Mouse (Mus musculus): ENCODE measurements around the gene Btn2a2. TPM values are rescaled to one million over a fixed set of nuclear protein-coding genes. Genes with fewer than 3 reads are reported as not detected.

The Btn2a2 gene
- polyA plus RNA-seq, 1 experiment from 2014 or later: 0.87 TPM

- no peak overlapping the region for H3K27ac ChIP-seq (ENCODE audit: low read depth, low read length)
- peaks cover 4% of the 10 kb centered on the region; the same call in 1 of the 2 replicates for H3K4me1 ChIP-seq (ENCODE audit: control insufficient read depth, insufficient read depth, low read length)
- H3K4me2 ChIP-seq (replicated peaks; ENCODE audit: low read depth, low read length): no peak overlapping the region
- no peak overlapping the region for H3K4me3 ChIP-seq (ENCODE audit: low read length)
- H3K9me3 ChIP-seq (ENCODE audit: control insufficient read depth, low read length): no peaks in the 10 kb centered on the region
- no peak for ATAC-seq (ENCODE audit: low FRiP score, low TSS enrichment)
- 57% methylated on average over 5 of the region's 5 CpGs for WGBS
- no peaks in the 10 kb centered on the region for H3K27me3 ChIP-seq (ENCODE audit: control insufficient read depth, insufficient read depth, low read length)
- no peaks in the 10 kb centered on the region for H3K36me3 ChIP-seq (ENCODE audit: control insufficient read depth, insufficient read depth, low read length)
- H3K9ac ChIP-seq (ENCODE audit: low read depth, low read length): no peak overlapping the region
These were observed 35.3 kb upstream of the Btn2a2 start for GRCm38 (mm10) chr13:23523976-23524375.

GRCm38 (mm10) chr13:23521703-23522102, 33.0 kb upstream of the Btn2a2 start:
- WGBS: under 1% methylated on average over 14 of the region's 14 CpGs

DNA sequence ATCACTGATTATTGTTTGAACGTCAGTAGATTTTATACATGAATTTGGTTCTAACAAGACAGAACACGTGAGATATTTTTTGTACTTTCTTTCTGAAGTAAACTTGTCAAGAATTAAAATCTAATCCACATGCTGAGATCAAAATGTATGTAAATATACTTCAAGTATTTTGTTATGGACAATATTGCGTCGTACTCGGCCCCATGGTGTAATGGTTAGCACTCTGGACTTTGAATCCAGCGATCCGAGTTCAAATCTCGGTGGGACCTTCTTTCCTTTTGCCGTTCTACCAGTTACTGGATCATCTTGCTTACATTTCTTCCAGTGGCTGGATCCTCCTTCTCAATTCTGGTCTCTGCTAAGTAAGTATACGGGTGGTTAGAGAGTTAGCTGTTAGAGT, 30.8 kb upstream of the Btn2a2 start:
- Histone ChIP-seq H3K4me3 (ENCODE audit: low read length) (peak overlapping the region; percentile 57), H3K9ac (ENCODE audit: low read depth, low read length) (peak overlapping the region; percentile 45; the same call in 1 of the 2 replicates), H3K4me2 (replicated peaks; ENCODE audit: low read depth, low read length) (peak overlapping the region; percentile 90), H3K36me3 (ENCODE audit: control insufficient read depth, insufficient read depth, low read length) (no peaks in the 10 kb centered on the region), H3K9me3 (ENCODE audit: control insufficient read depth, low read length) (no peaks in the 10 kb centered on the region), H3K27me3 (ENCODE audit: control insufficient read depth, insufficient read depth, low read length) (no peaks in the 10 kb centered on the region), H3K4me1 (ENCODE audit: control insufficient read depth, insufficient read depth, low read length) (peaks cover 3% of the 10 kb centered on the region; the same call in 1 of the 2 replicates), H3K27ac (ENCODE audit: low read depth, low read length) (peak overlapping the region; percentile 65; the same call in 1 of the 2 replicates)
- peak; percentile 30; the same call in 1 of the 2 replicates for ATAC-seq (ENCODE audit: low FRiP score, low TSS enrichment)
- WGBS: 0% methylated on average over 10 of the region's 10 CpGs

More at GRCm38 (mm10) chr13:23521703-23522102, 33.0 kb upstream of the Btn2a2 start:
- no peak overlapping the region for H3K27ac ChIP-seq (ENCODE audit: low read depth, low read length)
- 0 out of 2 replicates have a peak, but pooled peaks have one; percentile 29 for ATAC-seq (ENCODE audit: low FRiP score, low TSS enrichment)
- H3K27me3 ChIP-seq (ENCODE audit: control insufficient read depth, insufficient read depth, low read length): no peaks in the 10 kb centered on the region
- no peaks in the 10 kb centered on the region for H3K36me3 ChIP-seq (ENCODE audit: control insufficient read depth, insufficient read depth, low read length)
- no peak overlapping the region for H3K9ac ChIP-seq (ENCODE audit: low read depth, low read length)
- H3K4me1 ChIP-seq (ENCODE audit: control insufficient read depth, insufficient read depth, low read length): no peaks in the 10 kb centered on the region
- H3K4me3 ChIP-seq (ENCODE audit: low read length): peak overlapping the region; percentile 7; the same call in 1 of the 2 replicates
- H3K9me3 ChIP-seq (ENCODE audit: control insufficient read depth, low read length): no peaks in the 10 kb centered on the region
- H3K4me2 ChIP-seq (replicated peaks; ENCODE audit: low read depth, low read length): peak overlapping the region; percentile 31; the same call in 1 of the 2 replicates

GRCm38 (mm10) chr13:23518885-23519284, 30.2 kb upstream of the Btn2a2 start:
- peak overlapping the region; percentile 57 for H3K4me3 ChIP-seq (ENCODE audit: low read length)
- peak overlapping the region; percentile 90 for H3K4me2 ChIP-seq (replicated peaks; ENCODE audit: low read depth, low read length)
- H3K4me1 ChIP-seq (ENCODE audit: control insufficient read depth, insufficient read depth, low read length): peaks cover 3% of the 10 kb centered on the region; the same call in 1 of the 2 replicates
- peak; percentile 45; the same call in 1 of the 2 replicates for ATAC-seq (ENCODE audit: low FRiP score, low TSS enrichment)
- no peaks in the 10 kb centered on the region for H3K9me3 ChIP-seq (ENCODE audit: control insufficient read depth, low read length)
- peak overlapping the region; percentile 65; the same call in 1 of the 2 replicates for H3K27ac ChIP-seq (ENCODE audit: low read depth, low read length)
- WGBS: under 1% methylated on average over 6 of the region's 6 CpGs
- H3K9ac ChIP-seq (ENCODE audit: low read depth, low read length): peak overlapping the region; percentile 45; the same call in 1 of the 2 replicates
- H3K36me3 ChIP-seq (ENCODE audit: control insufficient read depth, insufficient read depth, low read length): no peaks in the 10 kb centered on the region
- no peaks in the 10 kb centered on the region for H3K27me3 ChIP-seq (ENCODE audit: control insufficient read depth, insufficient read depth, low read length)

DNA sequence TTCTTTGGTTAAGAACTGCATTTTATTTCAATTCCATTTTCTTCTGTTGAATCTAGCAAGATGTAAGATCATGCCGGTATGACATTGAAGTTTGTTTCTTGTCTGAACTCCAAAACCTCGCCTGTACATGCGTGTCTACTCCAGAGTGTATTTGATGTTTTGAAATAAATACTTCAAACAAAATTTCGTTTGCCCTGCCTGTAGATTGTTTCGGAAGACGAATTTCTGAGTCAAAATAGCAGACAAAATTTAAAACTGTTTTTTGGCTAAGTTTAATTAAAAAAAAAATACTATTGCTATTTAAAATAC, 29.6 kb upstream of the Btn2a2 start:
- Histone ChIP-seq H3K4me3 (ENCODE audit: low read length) (peak overlapping the region; percentile 57), H3K9me3 (ENCODE audit: control insufficient read depth, low read length) (no peaks in the 10 kb centered on the region), H3K9ac (ENCODE audit: low read depth, low read length) (no peak overlapping the region; the same call in 1 of the 2 replicates), H3K36me3 (ENCODE audit: control insufficient read depth, insufficient read depth, low read length) (no peaks in the 10 kb centered on the region), H3K27me3 (ENCODE audit: control insufficient read depth, insufficient read depth, low read length) (no peaks in the 10 kb centered on the region), H3K4me2 (replicated peaks; ENCODE audit: low read depth, low read length) (peak overlapping the region; percentile 90), H3K27ac (ENCODE audit: low read depth, low read length) (no peak overlapping the region), H3K4me1 (ENCODE audit: control insufficient read depth, insufficient read depth, low read length) (peaks cover 3% of the 10 kb centered on the region; the same call in 1 of the 2 replicates)
- ATAC-seq (ENCODE audit: low FRiP score, low TSS enrichment): no peak
- under 1% methylated on average over 6 of the region's 6 CpGs for WGBS

DNA sequence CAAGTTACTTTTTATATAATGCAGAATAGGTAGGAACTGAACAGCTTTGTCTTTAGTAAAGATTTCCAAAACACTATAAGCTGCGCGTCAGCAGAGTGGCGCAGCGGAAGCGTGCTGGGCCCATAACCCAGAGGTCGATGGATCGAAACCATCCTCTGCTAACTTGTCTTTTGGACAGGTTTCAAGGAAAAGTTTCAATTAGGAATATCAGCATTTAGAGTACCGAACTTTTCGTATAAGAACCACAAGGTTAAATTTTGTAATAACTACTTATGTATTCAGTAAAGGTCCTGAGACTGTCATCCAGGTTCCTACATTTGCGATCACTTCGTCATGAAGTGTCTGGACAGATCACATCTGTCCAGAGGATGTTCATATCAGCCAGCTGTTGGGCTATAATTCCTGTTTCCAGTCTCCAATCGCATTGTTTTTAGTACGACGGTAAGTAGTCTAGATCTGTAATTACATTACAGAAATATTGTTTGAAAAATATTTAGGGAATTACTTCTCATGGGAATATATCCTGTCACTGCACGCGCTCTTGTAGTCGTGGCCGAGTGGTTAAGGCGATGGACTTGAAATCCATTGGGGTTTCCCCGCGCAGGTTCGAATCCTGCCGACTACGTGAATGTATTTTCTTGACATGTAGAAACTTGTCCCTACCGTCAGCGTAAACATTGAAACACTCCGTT, 29.1 kb upstream of the Btn2a2 start:
- WGBS: under 1% methylated on average over 27 of the region's 27 CpGs
- Histone ChIP-seq H3K27ac (ENCODE audit: low read depth, low read length) (peak overlapping the region; percentile 44; the same call in 1 of the 2 replicates), H3K9me3 (ENCODE audit: control insufficient read depth, low read length) (no peaks in the 10 kb centered on the region)

DNA sequence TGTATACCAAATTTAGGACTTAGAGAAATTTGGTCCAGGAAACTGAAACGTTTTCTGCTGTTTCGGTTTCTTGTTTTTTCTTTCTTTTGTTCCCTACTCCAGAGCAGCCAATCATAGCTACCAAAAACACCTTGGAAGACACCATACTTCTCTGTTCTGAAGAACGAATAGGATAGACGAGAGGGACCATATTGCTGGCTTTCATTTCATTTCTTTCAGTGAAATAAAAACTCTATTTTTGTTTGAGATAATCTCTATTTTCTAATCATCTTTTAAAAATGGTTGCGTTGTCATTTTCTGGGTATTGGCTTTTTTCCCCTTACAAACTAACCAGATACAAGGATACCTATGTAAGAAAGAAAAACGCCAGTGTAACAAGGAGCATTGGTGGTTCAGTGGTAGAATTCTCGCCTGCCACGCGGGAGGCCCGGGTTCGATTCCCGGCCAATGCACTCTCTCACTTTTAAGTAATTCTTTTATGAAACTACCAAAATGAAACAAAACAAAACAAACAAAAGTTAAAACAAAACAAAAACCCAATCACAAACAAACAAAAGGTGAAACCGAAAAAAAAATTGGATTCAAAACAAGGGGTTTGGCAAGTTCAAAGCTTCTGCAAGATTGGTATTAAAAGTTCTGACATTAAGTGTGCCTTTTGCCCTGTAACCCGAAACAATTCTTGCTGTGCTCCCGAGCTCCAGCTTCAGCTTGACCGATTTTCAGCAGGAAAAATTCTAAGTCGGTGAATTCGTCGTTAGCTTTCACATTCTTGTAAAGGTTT, 28.4 kb upstream of the Btn2a2 start:
- peak; percentile 60 for ATAC-seq (ENCODE audit: low FRiP score, low TSS enrichment)
- Histone ChIP-seq H3K4me3 (ENCODE audit: low read length) (peak overlapping the region; percentile 57), H3K9ac (ENCODE audit: low read depth, low read length) (peak overlapping the region; percentile 42; the same call in 1 of the 2 replicates), H3K27me3 (ENCODE audit: control insufficient read depth, insufficient read depth, low read length) (no peaks in the 10 kb centered on the region), H3K4me1 (ENCODE audit: control insufficient read depth, insufficient read depth, low read length) (peaks cover 3% of the 10 kb centered on the region; the same call in 1 of the 2 replicates), H3K36me3 (ENCODE audit: control insufficient read depth, insufficient read depth, low read length) (no peaks in the 10 kb centered on the region), H3K27ac (ENCODE audit: low read depth, low read length) (peak overlapping the region; percentile 44; the same call in 1 of the 2 replicates), H3K4me2 (replicated peaks; ENCODE audit: low read depth, low read length) (peak overlapping the region; percentile 90), H3K9me3 (ENCODE audit: control insufficient read depth, low read length) (no peaks in the 10 kb centered on the region)
- WGBS: 0% methylated on average over 19 of the region's 19 CpGs

More for the DNA sequence above, 29.1 kb upstream of the Btn2a2 start:
- H3K4me3 ChIP-seq (ENCODE audit: low read length): peak overlapping the region; percentile 57
- H3K36me3 ChIP-seq (ENCODE audit: control insufficient read depth, insufficient read depth, low read length): no peaks in the 10 kb centered on the region
- H3K4me1 ChIP-seq (ENCODE audit: control insufficient read depth, insufficient read depth, low read length): peaks cover 3% of the 10 kb centered on the region; the same call in 1 of the 2 replicates
- peak; percentile 85 for ATAC-seq (ENCODE audit: low FRiP score, low TSS enrichment)
- peak overlapping the region; percentile 90 for H3K4me2 ChIP-seq (replicated peaks; ENCODE audit: low read depth, low read length)
- H3K9ac ChIP-seq (ENCODE audit: low read depth, low read length): peak overlapping the region; percentile 42; the same call in 1 of the 2 replicates
- H3K27me3 ChIP-seq (ENCODE audit: control insufficient read depth, insufficient read depth, low read length): no peaks in the 10 kb centered on the region

- Histone ChIP-seq H3K9ac (ENCODE audit: low read depth, low read length) (peak overlapping the region; percentile 42; the same call in 1 of the 2 replicates), H3K27me3 (ENCODE audit: control insufficient read depth, insufficient read depth, low read length) (no peaks in the 10 kb centered on the region), H3K4me1 (ENCODE audit: control insufficient read depth, insufficient read depth, low read length) (peaks cover 3% of the 10 kb centered on the region; the same call in 1 of the 2 replicates), H3K4me3 (ENCODE audit: low read length) (peak overlapping the region; percentile 57), H3K9me3 (ENCODE audit: control insufficient read depth, low read length) (no peaks in the 10 kb centered on the region), H3K27ac (ENCODE audit: low read depth, low read length) (no peak overlapping the region), H3K36me3 (ENCODE audit: control insufficient read depth, insufficient read depth, low read length) (no peaks in the 10 kb centered on the region), H3K4me2 (replicated peaks; ENCODE audit: low read depth, low read length) (peak overlapping the region; percentile 90)
- ATAC-seq (ENCODE audit: low FRiP score, low TSS enrichment): no peak
- WGBS: 48% methylated on average over 15 of the region's 15 CpGs
These were observed 27.4 kb upstream of the Btn2a2 start for GRCm38 (mm10) chr13:23515826-23516620.
